Mouse (Mus musculus): ENCODE results near the gene Fmo5. TPM values are rescaled to one million over a fixed set of nuclear protein-coding genes. Genes with fewer than 3 reads are reported as not detected.

Fmo5 gene
- total RNA-seq, 2 experiments from 2014 or later = 3.8 to 4.3 TPM

- no peak for TF ChIP-seq CTCF (IDR thresholded peaks at IDR 0.05)
- intact Hi-C loops (cut with DNase I) = no loop called here
- Histone ChIP-seq H3K4me3 (no peak overlapping the region), H3K27ac (no peak overlapping the region)
- no peak for DNase-seq (ENCODE audit: extremely low spot score in 1 of 2, low spot score in 2 of 2)
Observed at GRCm38 (mm10) chr3:97641396-97641795, 12.8 kb downstream of the Fmo5 start.

GRCm38 (mm10) chr3:97642001-97642400 is 13.4 kb downstream of the Fmo5 start:
- TF ChIP-seq CTCF (IDR thresholded peaks at IDR 0.05) = no peak
- Histone ChIP-seq H3K4me3 (no peak overlapping the region), H3K27ac (no peak overlapping the region)
- intact Hi-C loops (cut with DNase I) = no loop called here
- no peak for DNase-seq (ENCODE audit: extremely low spot score in 1 of 2, low spot score in 2 of 2)

DNA sequence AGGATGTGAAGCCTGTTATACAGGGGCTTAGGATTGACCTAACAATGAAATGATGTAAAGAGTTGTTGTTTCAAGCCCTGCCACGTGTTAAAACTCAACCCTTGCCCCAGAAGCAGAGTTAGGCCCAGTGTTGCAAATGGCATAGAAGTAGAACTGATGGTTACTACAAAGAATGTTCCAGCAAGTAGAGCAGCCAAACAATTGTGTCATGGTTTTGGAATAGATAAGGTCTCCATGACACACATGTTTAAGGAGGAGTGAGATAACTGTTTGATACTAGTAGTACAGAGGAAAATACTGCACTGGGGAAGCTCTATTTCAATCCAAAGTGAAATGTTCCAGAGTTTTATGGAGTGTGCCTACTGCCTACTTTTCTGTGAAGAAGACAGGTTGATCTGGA is 19.9 kb downstream of the Fmo5 start:
- intact Hi-C loops (cut with DNase I) = no loop called here
- Histone ChIP-seq H3K4me3 (no peak overlapping the region), H3K27ac (no peak overlapping the region)
- TF ChIP-seq CTCF (IDR thresholded peaks at IDR 0.05) = no peak
- no peak for DNase-seq (ENCODE audit: extremely low spot score in 1 of 2, low spot score in 2 of 2)

GRCm38 (mm10) chr3:97649022-97649421 is 20.4 kb downstream of the Fmo5 start:
- intact Hi-C loops (cut with DNase I) = no loop called here
- Histone ChIP-seq H3K4me3 (no peak overlapping the region), H3K27ac (no peak overlapping the region)
- TF ChIP-seq CTCF (IDR thresholded peaks at IDR 0.05) = no peak
- DNase-seq (ENCODE audit: extremely low spot score in 1 of 2, low spot score in 2 of 2) = no peak

DNA sequence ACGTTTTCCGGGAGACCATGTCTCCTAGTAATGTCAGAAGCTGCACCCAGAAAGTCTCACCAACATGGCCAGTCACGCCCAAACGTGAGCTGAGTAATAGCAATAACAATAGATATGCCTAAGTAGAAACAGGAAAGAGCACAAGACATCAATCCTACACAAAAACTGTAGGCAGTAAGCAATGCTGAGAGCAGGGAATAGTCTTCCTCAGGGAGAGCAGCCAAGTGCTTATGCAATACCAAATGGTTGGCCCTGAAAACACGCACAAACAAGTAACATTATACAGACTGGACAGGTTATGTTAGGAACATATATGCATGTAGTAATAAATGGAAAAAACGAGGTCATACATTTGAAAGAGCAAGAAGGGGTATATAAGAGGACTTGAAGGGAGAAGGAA is 20.9 kb downstream of the Fmo5 start:
- TF ChIP-seq CTCF (IDR thresholded peaks at IDR 0.05) = no peak
- no peak for DNase-seq (ENCODE audit: extremely low spot score in 1 of 2, low spot score in 2 of 2)
- no peak overlapping the region for H3K4me3 ChIP-seq
- intact Hi-C loops (cut with DNase I) = no loop called here
- no peak overlapping the region for H3K27ac ChIP-seq

GRCm38 (mm10) chr3:97651604-97652003 is 23.0 kb downstream of the Fmo5 start:
- intact Hi-C loops (cut with DNase I) = no loop called here
- TF ChIP-seq CTCF (IDR thresholded peaks at IDR 0.05) = no peak
- no peak for DNase-seq (ENCODE audit: extremely low spot score in 1 of 2, low spot score in 2 of 2)

GRCm38 (mm10) chr3:97653781-97654180 is 25.2 kb downstream of the Fmo5 start:
- DNase-seq (ENCODE audit: extremely low spot score in 1 of 2, low spot score in 2 of 2) = no peak
- Histone ChIP-seq H3K4me3 (no peak overlapping the region), H3K27ac (no peak overlapping the region)
- TF ChIP-seq CTCF (IDR thresholded peaks at IDR 0.05) = no peak
- intact Hi-C loops (cut with DNase I) = no loop called here

More at GRCm38 (mm10) chr3:97651604-97652003, 23.0 kb downstream of the Fmo5 start:
- H3K4me3 ChIP-seq = no peak overlapping the region
- H3K27ac ChIP-seq = no peak overlapping the region

DNA sequence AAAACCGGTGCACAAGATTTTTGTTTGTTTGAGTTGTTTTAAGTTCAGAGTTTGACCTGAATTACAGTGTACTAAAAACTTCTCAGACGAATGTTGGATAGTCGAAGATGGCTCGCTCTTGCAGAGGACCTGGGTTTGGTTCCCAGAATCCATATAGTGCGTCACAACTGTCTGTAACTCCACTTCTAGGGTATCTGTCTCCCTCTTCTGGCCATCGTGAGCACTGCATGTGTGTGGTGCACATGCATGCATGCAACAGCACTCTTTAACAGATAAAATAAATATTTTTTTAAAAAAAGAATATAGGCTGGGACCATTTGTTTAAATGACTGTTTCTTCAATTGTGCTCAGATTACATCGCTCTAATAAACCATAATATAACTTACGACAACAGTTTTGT is 26.3 kb downstream of the Fmo5 start:
- intact Hi-C loops (cut with DNase I) = no loop called here

DNA sequence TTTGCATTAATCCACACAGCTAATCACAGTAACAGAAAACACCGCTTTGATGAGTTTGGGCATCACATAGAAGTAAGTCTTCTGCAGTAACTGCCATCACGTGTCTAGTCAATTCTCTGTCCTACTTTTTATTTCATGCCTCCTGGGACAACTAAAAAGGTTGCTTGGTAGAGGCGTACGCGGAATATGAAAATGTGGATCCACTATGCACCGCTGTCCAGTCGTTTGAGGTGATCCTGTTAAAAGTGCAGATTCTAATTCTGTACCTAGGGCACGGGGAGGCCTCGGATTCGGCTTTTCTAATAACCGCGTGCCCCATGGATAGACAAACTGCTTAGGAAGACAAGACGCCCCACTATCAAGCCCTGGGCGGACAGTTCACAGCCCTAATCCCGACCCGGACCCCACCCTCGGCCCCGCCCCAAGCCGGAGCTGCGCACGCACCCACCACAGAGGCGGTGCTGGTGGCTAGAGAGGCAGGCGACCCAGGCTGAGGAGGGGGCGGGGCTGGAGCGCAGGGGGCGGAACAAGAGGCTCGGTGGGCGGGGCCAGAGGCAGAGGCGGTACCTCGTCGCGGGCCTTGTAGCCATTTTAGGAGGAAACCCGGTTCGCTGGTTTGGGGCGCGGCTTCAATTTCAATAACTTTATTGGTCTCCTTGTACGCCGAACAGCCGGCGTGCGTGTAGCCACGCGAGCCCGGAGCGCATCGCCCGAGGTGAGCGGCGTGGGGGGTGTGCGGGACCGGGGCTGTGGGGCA is 29.2 kb downstream of the Fmo5 start, which contains the start of gene Prkab2:
TSS of gene Prkab2 (plus strand) at position 539 of the 757 bp plus-strand sequence.
- peak within 1 kb of the TSS; percentile 97 for H3K4me3 ChIP-seq
- peak; percentile 98 to 99 for DNase-seq (ENCODE audit: extremely low spot score in 1 of 2, low spot score in 2 of 2)
- intact Hi-C loops (cut with DNase I) = loop anchor here (1.0 kb wide), 1 partner anchor 48 kb away; the partner anchor contains the start of gene Chd1l
- no peak for TF ChIP-seq CTCF (IDR thresholded peaks at IDR 0.05)
- H3K27ac ChIP-seq = peak within 1 kb of the TSS; percentile 88

More for the DNA sequence above, 26.3 kb downstream of the Fmo5 start:
- no peak for DNase-seq (ENCODE audit: extremely low spot score in 1 of 2, low spot score in 2 of 2)
- Histone ChIP-seq H3K27ac (no peak overlapping the region), H3K4me3 (no peak overlapping the region)
- peak; percentile 46 for TF ChIP-seq CTCF (IDR thresholded peaks at IDR 0.05)

GRCm38 (mm10) chr3:97658426-97659193 is 30.0 kb downstream of the Fmo5 start:
- peak overlapping the region; percentile 97 for H3K4me3 ChIP-seq
- no peak for TF ChIP-seq CTCF (IDR thresholded peaks at IDR 0.05)
- peak in 1 of 2 experiments; percentile 31 for DNase-seq (ENCODE audit: extremely low spot score in 1 of 2, low spot score in 2 of 2)
- intact Hi-C loops (cut with DNase I) = loop anchor here (1.0 kb wide), 1 partner anchor 48 kb away; the partner anchor contains the start of gene Chd1l
- H3K27ac ChIP-seq = peak overlapping the region; percentile 88

GRCm38 (mm10) chr3:97659746-97660145 is 31.1 kb downstream of the Fmo5 start:
- no peak for TF ChIP-seq CTCF (IDR thresholded peaks at IDR 0.05)
- intact Hi-C loops (cut with DNase I) = loop anchor here (10.0 kb wide), 1 partner anchor 355 kb away; the partner anchor contains the start of gene Notch2
- DNase-seq (ENCODE audit: extremely low spot score in 1 of 2, low spot score in 2 of 2) = no peak

DNA sequence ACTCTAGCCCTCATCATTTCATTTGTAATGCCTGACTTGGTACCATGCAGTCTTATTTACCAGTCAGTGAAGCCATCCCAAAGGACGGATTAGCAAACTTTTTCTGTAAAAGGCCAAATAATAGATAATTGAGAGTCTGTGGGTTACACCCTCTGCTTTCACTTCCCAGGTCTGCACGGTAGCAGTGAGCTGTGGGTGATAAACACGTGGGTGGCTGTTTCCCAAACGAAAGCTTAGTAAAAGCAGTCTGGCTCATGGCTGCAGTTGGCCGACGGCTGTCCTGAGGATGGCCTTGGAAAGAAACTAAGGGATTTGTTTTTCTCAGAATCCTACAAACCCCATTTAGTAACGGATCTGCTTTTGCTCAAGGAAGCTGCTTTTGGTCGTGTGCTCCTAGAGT is 32.6 kb downstream of the Fmo5 start:
- intact Hi-C loops (cut with DNase I) = loop anchor here (10.0 kb wide), 1 partner anchor 354 kb away; the partner anchor contains the start of gene Notch2
- no peak for DNase-seq (ENCODE audit: extremely low spot score in 1 of 2, low spot score in 2 of 2)
- TF ChIP-seq CTCF (IDR thresholded peaks at IDR 0.05) = no peak
- Histone ChIP-seq H3K27ac (no peak overlapping the region), H3K4me3 (no peak overlapping the region)

More at GRCm38 (mm10) chr3:97659746-97660145, 31.1 kb downstream of the Fmo5 start:
- no peak overlapping the region; the same call in 1 of the 2 replicates for H3K27ac ChIP-seq
- peak overlapping the region; percentile 97 for H3K4me3 ChIP-seq

Data from left cerebral cortex, adult 2 months (tissue).